Mouse (Mus musculus) stomach, embryonic 16.5 days (tissue): ENCODE results near the gene Nt5c1b. TPM values are rescaled to one million over a fixed set of nuclear protein-coding genes. Genes with fewer than 3 reads are reported as not detected.

Experiments used
- ATAC-seq: fragments of 200-750 bp; cut with Nextera tagmentation; 2 replicates; pipeline ENCODE4 v1.8.0; 2017; ENCODE audit warnings: moderate number of reproducible peaks, moderate TSS enrichment; ENCODE audit not compliant: insufficient read depth, low FRiP score
- H3K27ac ChIP-seq: fragments of 300-500 bp; sonication (generic); 2 replicates; pipeline ENCODE4 v1.5.1; 2014; ENCODE audit warnings: low read length
- H3K27me3 ChIP-seq: fragments of 300-500 bp; sonication (generic); 2 replicates; pipeline ENCODE4 v1.6.1; 2014; ENCODE audit warnings: low read length, control low read depth, mixed read lengths; ENCODE audit not compliant: control insufficient read depth, insufficient read depth
- H3K36me3 ChIP-seq: fragments of 300-500 bp; sonication (generic); 2 replicates; pipeline ENCODE4 v1.6.1; 2014; ENCODE audit warnings: low read length; ENCODE audit not compliant: control insufficient read depth, insufficient read depth
- H3K4me1 ChIP-seq: fragments of 300-500 bp; sonication (generic); 2 replicates; pipeline ENCODE4 v1.6.1; 2014; ENCODE audit warnings: low read length, control low read depth, mixed read lengths; ENCODE audit not compliant: control insufficient read depth, insufficient read depth
- H3K4me2 ChIP-seq: fragments of 300-500 bp; sonication (generic); 2 replicates; pipeline ENCODE4 v1.6.1; 2014; ENCODE audit warnings: low read depth, low read length, mixed read lengths
- H3K4me3 ChIP-seq: fragments of 300-500 bp; sonication (generic); replicated peaks from 2 replicates; pipeline ENCODE4 v1.5.1; 2014; ENCODE audit warnings: mild to moderate bottlenecking, low read length
- H3K9ac ChIP-seq: fragments of 300-500 bp; sonication (generic); 2 replicates; pipeline ENCODE4 v1.6.1; 2014; ENCODE audit warnings: low read length
- H3K9me3 ChIP-seq: fragments of 300-500 bp; sonication (generic); replicated peaks from 2 replicates; pipeline ENCODE4 v1.6.1; 2016; ENCODE audit warnings: low read length, control low read depth; ENCODE audit not compliant: control insufficient read depth
- WGBS: fragments of 180-500 bp; shearing (Covaris S2); extraction: QIAGEN DNeasy Blood & Tissue Kit; methylation state at CpG from one replicate; pipeline ENCODE4 v1.1.7; 2014; 5-methylcytosine and 5-hydroxymethylcytosine counted together
- polyA plus RNA-seq: library from polyadenylated mRNA; unstranded; fragments of >200 nt; fragmentation: Nextera tagmentation; extraction: Ambion mirVana; gene quantifications from 2 replicates; pipeline ENCODE4 v1.2.1, GENCODE M21; 2015

Nt5c1b gene
- polyA plus RNA-seq = not detected in 2 replicates

DNA sequence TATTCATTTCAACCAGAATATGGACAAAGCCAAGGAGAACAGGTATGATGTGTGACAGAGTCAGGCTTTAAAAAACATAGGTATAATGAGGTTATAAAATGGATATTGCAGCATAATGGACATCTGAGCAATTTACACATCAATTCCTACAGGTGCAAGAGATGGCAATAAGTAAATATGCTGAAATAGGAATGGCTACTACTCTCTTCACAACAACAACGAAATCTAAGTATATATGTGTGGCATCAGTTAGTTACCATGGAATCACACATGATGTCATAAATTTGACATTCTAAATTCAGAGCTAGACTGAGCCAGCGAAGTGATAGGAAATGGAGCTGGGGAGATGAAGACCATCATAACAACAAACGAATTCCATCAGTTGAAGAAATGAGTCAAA, at the start of gene Nt5c1b:
TSS of gene Nt5c1b (plus strand) at position 301 of the 400 bp plus-strand sequence.
- H3K9ac ChIP-seq = no peak within 1 kb of the TSS
- 79% methylated on average over 3 of the region's 3 CpGs for WGBS
- no peak for ATAC-seq
- H3K9me3 ChIP-seq = no peaks in the 10 kb centered on the region
- no peak within 1 kb of the TSS for H3K27ac ChIP-seq
- no peak within 1 kb of the TSS for H3K4me3 ChIP-seq
- no peaks in the 10 kb centered on the region for H3K27me3 ChIP-seq
- no peak within 1 kb of the TSS for H3K4me2 ChIP-seq
- H3K4me1 ChIP-seq = no peaks in the 10 kb centered on the region
- H3K36me3 ChIP-seq = no peaks in the 10 kb centered on the region

GRCm38 (mm10) chr12:10327651-10328050, 42.1 kb upstream of the Nt5c1b start:
- no peaks in the 10 kb centered on the region for H3K4me1 ChIP-seq
- H3K36me3 ChIP-seq = no peaks in the 10 kb centered on the region
- no peak overlapping the region for H3K9ac ChIP-seq
- H3K4me3 ChIP-seq = no peak overlapping the region
- H3K27me3 ChIP-seq = no peaks in the 10 kb centered on the region
- no peak overlapping the region for H3K4me2 ChIP-seq
- no peak overlapping the region for H3K27ac ChIP-seq
- ATAC-seq = no peak
- H3K9me3 ChIP-seq = no peaks in the 10 kb centered on the region
- 42% methylated on average over 10 of the region's 10 CpGs for WGBS

DNA sequence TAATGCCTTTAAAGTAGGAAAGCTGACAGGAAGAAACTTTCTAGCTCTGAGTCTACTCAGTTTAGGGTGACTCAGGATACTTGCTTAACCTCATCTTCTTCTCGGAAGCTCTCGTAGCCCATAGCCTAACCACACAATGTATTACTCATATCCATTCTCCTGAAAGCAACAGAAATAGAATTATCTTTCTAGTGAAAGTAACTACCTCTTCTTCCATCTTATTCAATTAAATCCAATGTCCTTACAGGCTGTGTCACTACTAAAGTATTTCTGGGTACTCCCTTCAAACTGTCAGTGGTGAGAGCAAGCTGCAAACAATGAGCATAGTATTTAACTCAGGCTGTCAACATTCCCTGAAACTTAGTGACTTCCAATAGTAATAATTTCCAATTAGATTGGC, 40.3 kb upstream of the Nt5c1b start:
- Histone ChIP-seq H3K36me3 (no peaks in the 10 kb centered on the region), H3K9ac (no peak overlapping the region), H3K9me3 (no peaks in the 10 kb centered on the region), H3K27ac (no peak overlapping the region), H3K4me1 (no peaks in the 10 kb centered on the region), H3K4me2 (no peak overlapping the region), H3K4me3 (no peak overlapping the region), H3K27me3 (no peaks in the 10 kb centered on the region)
- WGBS = 100% methylated on average over 2 of the region's 2 CpGs
- ATAC-seq = no peak

GRCm38 (mm10) chr12:10340604-10341003, 29.2 kb upstream of the Nt5c1b start:
- 37% methylated on average over 5 of the region's 5 CpGs for WGBS
- no peaks in the 10 kb centered on the region for H3K9me3 ChIP-seq
- no peaks in the 10 kb centered on the region for H3K4me1 ChIP-seq
- no peak overlapping the region for H3K27ac ChIP-seq
- H3K4me2 ChIP-seq = no peak overlapping the region
- no peak; the same call in 1 of the 2 replicates for ATAC-seq
- no peak overlapping the region for H3K4me3 ChIP-seq
- no peaks in the 10 kb centered on the region for H3K27me3 ChIP-seq
- no peaks in the 10 kb centered on the region for H3K36me3 ChIP-seq
- H3K9ac ChIP-seq = no peak overlapping the region

GRCm38 (mm10) chr12:10350706-10351105, 19.1 kb upstream of the Nt5c1b start:
- H3K27ac ChIP-seq = no peak overlapping the region
- no peak overlapping the region for H3K4me3 ChIP-seq
- no peak for ATAC-seq
- H3K9me3 ChIP-seq = no peaks in the 10 kb centered on the region
- H3K27me3 ChIP-seq = no peaks in the 10 kb centered on the region
- WGBS = 72% methylated on average over 3 of the region's 3 CpGs
- no peak overlapping the region for H3K9ac ChIP-seq
- H3K36me3 ChIP-seq = no peaks in the 10 kb centered on the region
- no peak overlapping the region for H3K4me2 ChIP-seq
- H3K4me1 ChIP-seq = no peaks in the 10 kb centered on the region

- no peak overlapping the region for H3K4me3 ChIP-seq
- H3K9me3 ChIP-seq = no peaks in the 10 kb centered on the region
- no peaks in the 10 kb centered on the region for H3K4me1 ChIP-seq
- H3K27ac ChIP-seq = no peak overlapping the region
- no peaks in the 10 kb centered on the region for H3K36me3 ChIP-seq
- H3K4me2 ChIP-seq = no peak overlapping the region
- H3K9ac ChIP-seq = no peak overlapping the region
- H3K27me3 ChIP-seq = no peaks in the 10 kb centered on the region
- ATAC-seq = no peak
- WGBS = 56% methylated on average over 6 of the region's 6 CpGs
Observed at GRCm38 (mm10) chr12:10357756-10358155, 12.0 kb upstream of the Nt5c1b start.

DNA sequence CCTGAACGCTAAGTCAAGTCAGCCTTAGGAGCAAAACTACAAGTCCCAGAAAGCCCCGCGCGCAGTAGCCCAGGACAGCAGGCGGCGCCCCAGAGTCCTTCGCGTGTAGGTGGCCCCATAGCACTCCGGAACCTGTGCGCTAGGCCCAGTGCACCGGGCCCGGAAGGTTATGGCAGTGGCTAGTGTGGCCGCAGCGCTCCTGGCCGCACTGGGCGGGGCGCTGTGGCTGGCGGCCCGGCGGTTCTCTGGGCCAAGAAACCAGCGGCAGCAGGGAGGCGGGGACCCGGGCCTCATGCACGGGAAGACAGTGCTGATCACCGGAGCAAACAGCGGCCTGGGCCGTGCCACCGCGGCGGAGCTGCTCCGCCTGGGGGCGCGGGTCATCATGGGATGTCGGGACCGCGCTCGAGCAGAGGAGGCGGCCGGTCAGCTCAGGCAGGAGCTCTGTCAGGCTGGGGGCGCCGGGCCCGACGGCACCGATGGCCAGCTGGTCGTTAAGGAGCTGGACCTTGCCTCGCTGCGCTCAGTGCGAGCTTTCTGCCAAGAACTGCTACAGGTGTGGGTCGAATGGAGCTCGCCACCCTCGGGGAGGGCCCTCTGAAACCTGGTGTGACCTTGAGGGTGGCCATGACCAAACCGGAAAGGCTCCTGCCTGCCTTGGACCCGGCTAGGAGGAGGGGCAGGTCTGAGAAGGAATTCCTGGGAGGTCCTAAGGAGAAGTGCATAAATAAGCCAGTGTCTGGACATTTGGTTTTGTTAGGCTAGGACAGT, 21.1 kb downstream of the Nt5c1b start, which contains the start of gene Rdh14:
TSS of gene Rdh14 (plus strand) at position 102 of the 771 bp plus-strand sequence.
- H3K4me3 ChIP-seq = peak within 1 kb of the TSS; percentile 77
- H3K9ac ChIP-seq = peak within 1 kb of the TSS; percentile 99
- H3K4me1 ChIP-seq = peaks cover 4% of the 10 kb centered on the region
- H3K4me2 ChIP-seq = peak within 1 kb of the TSS; percentile 70
- no peaks in the 10 kb centered on the region for H3K27me3 ChIP-seq
- 0 out of 2 replicates have a peak, but pooled peaks cover 6% of the 10 kb centered on the region for H3K36me3 ChIP-seq
- WGBS = under 1% methylated on average over 53 of the region's 53 CpGs
- H3K9me3 ChIP-seq = no peaks in the 10 kb centered on the region
- peak within 1 kb of the TSS; percentile 96 for H3K27ac ChIP-seq
- ATAC-seq = peak; percentile 98

GRCm38 (mm10) chr12:10400788-10401187, 31.0 kb downstream of the Nt5c1b start:
- WGBS = 56% methylated on average over 1 of the region's 1 CpGs
- Histone ChIP-seq H3K27me3 (no peaks in the 10 kb centered on the region), H3K4me1 (peaks cover 5% of the 10 kb centered on the region), H3K27ac (peak overlapping the region; percentile 49; the same call in 1 of the 2 replicates), H3K4me3 (no peak overlapping the region), H3K4me2 (no peak overlapping the region), H3K9ac (no peak overlapping the region), H3K9me3 (no peaks in the 10 kb centered on the region), H3K36me3 (no peaks in the 10 kb centered on the region)
- no peak for ATAC-seq

- no peak overlapping the region for H3K9ac ChIP-seq
- H3K4me1 ChIP-seq = peaks cover 5% of the 10 kb centered on the region
- no peak overlapping the region for H3K27ac ChIP-seq
- no peaks in the 10 kb centered on the region for H3K27me3 ChIP-seq
- no peak overlapping the region for H3K4me2 ChIP-seq
- 74% methylated on average over 9 of the region's 9 CpGs for WGBS
- H3K9me3 ChIP-seq = no peaks in the 10 kb centered on the region
- H3K36me3 ChIP-seq = no peaks in the 10 kb centered on the region
- H3K4me3 ChIP-seq = no peak overlapping the region
- ATAC-seq = no peak
Observed at GRCm38 (mm10) chr12:10402421-10403115, 32.8 kb downstream of the Nt5c1b start.
